Mouse (Mus musculus) gonadal fat pad, adult 2 months (tissue): ENCODE data around the gene Gpx4. TPM values are rescaled to one million over a fixed set of nuclear protein-coding genes. Genes with fewer than 3 reads are reported as not detected.

Source experiments
- DNase-seq: peaks from one replicate; pipeline ENCODE4 v3.0.0-alpha.2; 2012; ENCODE audit warnings: low read depth
- polyA plus RNA-seq: library from polyadenylated mRNA; depleted of rRNA; stranded (reverse); fragments of >200 nt; gene quantifications from 2 replicates; pipeline ENCODE4 v1.2.3, GENCODE M21; 2012; rRNA removed

Gpx4 gene
- polyA plus RNA-seq, 1 experiment, result 1,178 TPM

GRCm38 (mm10) chr10:80103032-80103431 is 56.1 kb downstream of the Gpx4 start:
- no peak for DNase-seq

DNA sequence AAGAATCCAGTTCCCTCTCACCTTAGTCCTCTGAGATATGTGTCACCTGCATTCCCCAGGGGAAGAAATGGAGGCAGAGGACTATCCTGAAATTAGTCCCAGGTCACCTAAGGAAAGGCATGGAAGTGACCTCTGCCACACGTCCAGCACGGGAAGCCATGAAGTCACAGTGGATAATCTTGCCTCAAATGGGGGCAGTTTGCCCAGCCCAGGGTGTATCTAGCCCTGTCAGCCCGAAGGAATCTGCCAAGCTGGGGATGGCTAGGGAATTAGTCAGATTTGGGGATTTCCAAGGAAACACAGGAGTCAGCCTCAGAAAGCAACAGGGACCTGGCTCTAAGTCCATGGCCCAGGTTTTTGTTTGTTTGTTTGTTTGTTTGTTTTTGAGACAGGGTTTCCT is 57.2 kb downstream of the Gpx4 start:
- no peak for DNase-seq

GRCm38 (mm10) chr10:80105460-80105859 is 58.5 kb downstream of the Gpx4 start, which contains the start of gene Sbno2:
Gene Sbno2 (minus strand): TSS chr10:80105571.
- DNase-seq, result no peak

- peak; percentile 67 for DNase-seq
These were observed 59.0 kb downstream of the Gpx4 start for GRCm38 (mm10) chr10:80105926-80106325.

Other genes starting within 250 kb of the Gpx4 start
- 0.59 and 0.86 TPM in 2 replicates for gene Misp, start 226.2 kb upstream of the Gpx4 start, polyA plus RNA-seq
- gene Ptbp1, start 192.7 kb upstream of the Gpx4 start, polyA plus RNA-seq, result 207 and 326 TPM in 2 replicates
- gene Prtn3, start 172.7 kb upstream of the Gpx4 start, polyA plus RNA-seq, result 6.6 and 7.0 TPM in 2 replicates
- gene Plppr3, start 172.5 kb upstream of the Gpx4 start, polyA plus RNA-seq, result 10.3 and 11.5 TPM in 2 replicates
- gene Elane, start 160.9 kb upstream of the Gpx4 start, polyA plus RNA-seq, result 0.56 and 0.74 TPM in 2 replicates
- gene Cfd, start 156.3 kb upstream of the Gpx4 start, polyA plus RNA-seq, result 6,877 and 11,546 TPM in 2 replicates
- gene Med16, start 138.2 kb upstream of the Gpx4 start, polyA plus RNA-seq, result 66.8 and 67.5 TPM in 2 replicates
- gene Gm26602, start 136.3 kb upstream of the Gpx4 start, polyA plus RNA-seq, result not detected in 2 replicates
- 7.9 and 8.3 TPM in 2 replicates for gene Kiss1r, start 130.2 kb upstream of the Gpx4 start, polyA plus RNA-seq
- gene R3hdm4, start 126.0 kb upstream of the Gpx4 start, polyA plus RNA-seq, result 106 and 120 TPM in 2 replicates
- gene Arid3a, start 120.1 kb upstream of the Gpx4 start, polyA plus RNA-seq, result 3.2 and 3.7 TPM in 2 replicates
- gene Wdr18, start 87.0 kb upstream of the Gpx4 start, polyA plus RNA-seq, result 33.0 and 42.6 TPM in 2 replicates
- 0.36 and 0.46 TPM in 2 replicates for gene Grin3b, start 76.5 kb upstream of the Gpx4 start, polyA plus RNA-seq
- 201 and 219 TPM in 2 replicates for gene Tmem259, start 62.8 kb upstream of the Gpx4 start, polyA plus RNA-seq
- gene Cnn2, start 58.6 kb upstream of the Gpx4 start, polyA plus RNA-seq, result 68.5 and 75.3 TPM in 2 replicates
- 5.5 and 8.5 TPM in 2 replicates for gene Abca7, start 50.7 kb upstream of the Gpx4 start, polyA plus RNA-seq
- 16.4 and 20.1 TPM in 2 replicates for gene Arhgap45, start 30.5 kb upstream of the Gpx4 start, polyA plus RNA-seq
- gene Polr2e, start 7.4 kb upstream of the Gpx4 start, polyA plus RNA-seq, result 152 and 167 TPM in 2 replicates
- 32.3 and 38.6 TPM in 2 replicates for gene Sbno2, start 58.4 kb downstream of the Gpx4 start, polyA plus RNA-seq
- gene Stk11, start 68.6 kb downstream of the Gpx4 start, polyA plus RNA-seq, result 108 TPM in 2 replicates
- gene Atp5d, start 91.5 kb downstream of the Gpx4 start, polyA plus RNA-seq, result 561 and 619 TPM in 2 replicates
- 32.6 and 47.3 TPM in 2 replicates for gene Cbarp, start 93.7 kb downstream of the Gpx4 start, polyA plus RNA-seq
- 35.1 and 46.4 TPM in 2 replicates for gene Midn, start 101.1 kb downstream of the Gpx4 start, polyA plus RNA-seq
- 159 and 198 TPM in 2 replicates for gene Cirbp, start 118.8 kb downstream of the Gpx4 start, polyA plus RNA-seq
- gene 1600002K03Rik, start 125.8 kb downstream of the Gpx4 start, polyA plus RNA-seq, result 9.3 and 13.7 TPM in 2 replicates
- 3.2 and 4.0 TPM in 2 replicates for gene Efna2, start 132.3 kb downstream of the Gpx4 start, polyA plus RNA-seq
- 52.5 and 54.1 TPM in 2 replicates for gene Mum1, start 179.3 kb downstream of the Gpx4 start, polyA plus RNA-seq
- 335 and 336 TPM in 2 replicates for gene Ndufs7, start 202.0 kb downstream of the Gpx4 start, polyA plus RNA-seq
- gene Gamt, start 213.8 kb downstream of the Gpx4 start, polyA plus RNA-seq, result 252 and 295 TPM in 2 replicates
- 43.5 and 68.3 TPM in 2 replicates for gene Dazap1, start 214.3 kb downstream of the Gpx4 start, polyA plus RNA-seq
- 1,514 and 1,586 TPM in 2 replicates for gene Rps15, start 245.3 kb downstream of the Gpx4 start, polyA plus RNA-seq
- 1.4 and 1.5 TPM in 2 replicates for gene Apc2, start 248.8 kb downstream of the Gpx4 start, polyA plus RNA-seq